Mouse (Mus musculus): ENCODE measurements around the gene Ptx3. TPM values are rescaled to one million over a fixed set of nuclear protein-coding genes. Genes with fewer than 3 reads are reported as not detected.
"Not testable (repeated sequence)": the region's sequence is repeated elsewhere in the genome, so short reads cannot be mapped to it uniquely, and the experiment has no call there.

Gene Ptx3
- polyA plus RNA-seq, 1 experiment: 0.39 TPM

- no peak for TF ChIP-seq CTCF (IDR thresholded peaks at IDR 0.05; ENCODE audit: borderline replicate concordance, insufficient read depth, low read depth, low read length)
- peak; percentile 9 to 24 for DNase-seq
- Histone ChIP-seq H3K4me3 (replicated peaks; ENCODE audit: insufficient read depth, low read depth, low read length) (no peak overlapping the region), H3K27me3 (ENCODE audit: control insufficient read depth, insufficient read depth, low read length) (no peaks in the 10 kb centered on the region), H3K27ac (ENCODE audit: insufficient read depth, low read length) (no peak overlapping the region), H3K4me1 (ENCODE audit: control insufficient read depth, insufficient read depth, low read length) (no peaks in the 10 kb centered on the region)
- WGBS: under 1% methylated on average over 54 of the region's 54 CpGs
These were observed 988 bp downstream of the Ptx3 start for GRCm38 (mm10) chr3:66220554-66221242.

GRCm38 (mm10) chr3:66221243-66221611 lies 1.5 kb downstream of the Ptx3 start:
- TF ChIP-seq POLR2A (IDR thresholded peaks at IDR 0.05; ENCODE audit: borderline replicate concordance, insufficient read depth, low read length) (no peak), CTCF (IDR thresholded peaks at IDR 0.05; ENCODE audit: borderline replicate concordance, insufficient read depth, low read depth, low read length) (no peak)
- no peak overlapping the region for H3K27ac ChIP-seq (ENCODE audit: insufficient read depth, low read length)
- WGBS: 7% methylated on average over 11 of the region's 11 CpGs
- no peak overlapping the region for H3K4me3 ChIP-seq (replicated peaks; ENCODE audit: insufficient read depth, low read depth, low read length)
- DNase-seq: no peak
- H3K4me1 ChIP-seq (ENCODE audit: control insufficient read depth, insufficient read depth, low read length): no peaks in the 10 kb centered on the region
- no peaks in the 10 kb centered on the region for H3K27me3 ChIP-seq (ENCODE audit: control insufficient read depth, insufficient read depth, low read length)

- TF ChIP-seq POLR2A (IDR thresholded peaks at IDR 0.05; ENCODE audit: borderline replicate concordance, insufficient read depth, low read length) (no peak), CTCF (IDR thresholded peaks at IDR 0.05; ENCODE audit: borderline replicate concordance, insufficient read depth, low read depth, low read length) (no peak)
- Histone ChIP-seq H3K4me3 (replicated peaks; ENCODE audit: insufficient read depth, low read depth, low read length) (no peak overlapping the region), H3K4me1 (ENCODE audit: control insufficient read depth, insufficient read depth, low read length) (no peaks in the 10 kb centered on the region), H3K27ac (ENCODE audit: insufficient read depth, low read length) (no peak overlapping the region), H3K27me3 (ENCODE audit: control insufficient read depth, insufficient read depth, low read length) (no peaks in the 10 kb centered on the region)
- no peak for DNase-seq
- WGBS: 81% methylated on average over 15 of the region's 15 CpGs
These were observed 5.3 kb downstream of the Ptx3 start for GRCm38 (mm10) chr3:66224931-66225537.

GRCm38 (mm10) chr3:66236234-66236871 lies 16.6 kb downstream of the Ptx3 start:
- H3K4me3 ChIP-seq (replicated peaks; ENCODE audit: insufficient read depth, low read depth, low read length); H3K27ac ChIP-seq (ENCODE audit: insufficient read depth, low read length); H3K4me1 ChIP-seq (ENCODE audit: control insufficient read depth, insufficient read depth, low read length); DNase-seq; H3K27me3 ChIP-seq (ENCODE audit: control insufficient read depth, insufficient read depth, low read length): not testable (repeated sequence)
- WGBS: 34% methylated on average over 4 of the region's 4 CpGs
- TF ChIP-seq CTCF (IDR thresholded peaks at IDR 0.05; ENCODE audit: borderline replicate concordance, insufficient read depth, low read depth, low read length): peak; percentile 39; the same call in 1 of the 2 replicates

- Histone ChIP-seq H3K4me1 (ENCODE audit: control insufficient read depth, insufficient read depth, low read length) (no peaks in the 10 kb centered on the region), H3K27me3 (ENCODE audit: control insufficient read depth, insufficient read depth, low read length) (no peaks in the 10 kb centered on the region), H3K27ac (ENCODE audit: insufficient read depth, low read length) (no peak overlapping the region), H3K4me3 (replicated peaks; ENCODE audit: insufficient read depth, low read depth, low read length) (no peak overlapping the region)
- DNase-seq: no peak
- TF ChIP-seq POLR2A (IDR thresholded peaks at IDR 0.05; ENCODE audit: borderline replicate concordance, insufficient read depth, low read length): no peak
- no peak for TF ChIP-seq CTCF (IDR thresholded peaks at IDR 0.05; ENCODE audit: borderline replicate concordance, insufficient read depth, low read depth, low read length)
These were observed 20.8 kb downstream of the Ptx3 start for GRCm38 (mm10) chr3:66240476-66240875.

GRCm38 (mm10) chr3:66251842-66252241 lies 32.1 kb downstream of the Ptx3 start:
- WGBS: 68% methylated on average over 7 of the region's 7 CpGs
- no peak for DNase-seq
- Histone ChIP-seq H3K4me3 (replicated peaks; ENCODE audit: insufficient read depth, low read depth, low read length) (no peak overlapping the region), H3K4me1 (ENCODE audit: control insufficient read depth, insufficient read depth, low read length) (no peaks in the 10 kb centered on the region), H3K27ac (ENCODE audit: insufficient read depth, low read length) (no peak overlapping the region), H3K27me3 (ENCODE audit: control insufficient read depth, insufficient read depth, low read length) (no peaks in the 10 kb centered on the region)
- TF ChIP-seq POLR2A (IDR thresholded peaks at IDR 0.05; ENCODE audit: borderline replicate concordance, insufficient read depth, low read length) (no peak), CTCF (IDR thresholded peaks at IDR 0.05; ENCODE audit: borderline replicate concordance, insufficient read depth, low read depth, low read length) (no peak)

- H3K4me3 ChIP-seq (replicated peaks; ENCODE audit: insufficient read depth, low read depth, low read length): no peak overlapping the region
- no peaks in the 10 kb centered on the region for H3K4me1 ChIP-seq (ENCODE audit: control insufficient read depth, insufficient read depth, low read length)
- DNase-seq: peak; percentile 33 to 53
- no peak overlapping the region for H3K27ac ChIP-seq (ENCODE audit: insufficient read depth, low read length)
- H3K27me3 ChIP-seq (ENCODE audit: control insufficient read depth, insufficient read depth, low read length): no peaks in the 10 kb centered on the region
- 10% methylated on average over 9 of the region's 9 CpGs for WGBS
- TF ChIP-seq CTCF (IDR thresholded peaks at IDR 0.05; ENCODE audit: borderline replicate concordance, insufficient read depth, low read depth, low read length) (no peak), POLR2A (IDR thresholded peaks at IDR 0.05; ENCODE audit: borderline replicate concordance, insufficient read depth, low read length) (no peak)
These were observed 34.9 kb downstream of the Ptx3 start for GRCm38 (mm10) chr3:66254504-66255105.

GRCm38 (mm10) chr3:66262319-66262718 lies 42.6 kb downstream of the Ptx3 start:
- no peak overlapping the region for H3K27ac ChIP-seq (ENCODE audit: insufficient read depth, low read length)
- H3K4me1 ChIP-seq (ENCODE audit: control insufficient read depth, insufficient read depth, low read length): no peaks in the 10 kb centered on the region
- no peak overlapping the region for H3K4me3 ChIP-seq (replicated peaks; ENCODE audit: insufficient read depth, low read depth, low read length)
- 54% methylated on average over 5 of the region's 5 CpGs for WGBS
- no peak for DNase-seq
- no peaks in the 10 kb centered on the region for H3K27me3 ChIP-seq (ENCODE audit: control insufficient read depth, insufficient read depth, low read length)
- TF ChIP-seq CTCF (IDR thresholded peaks at IDR 0.05; ENCODE audit: borderline replicate concordance, insufficient read depth, low read depth, low read length) (peak; percentile 22; the same call in 1 of the 2 replicates), POLR2A (IDR thresholded peaks at IDR 0.05; ENCODE audit: borderline replicate concordance, insufficient read depth, low read length) (no peak)

Data from cerebellum, adult 2 months (tissue).